Mouse (Mus musculus) retina, postnatal 7 days (tissue): ENCODE results near the gene Fam166a.

Experiments
- DNase-seq: peaks from one replicate; pipeline ENCODE4 v3.0.0-alpha.2; 2012; ENCODE audit warnings: low read depth, low spot score

Fam166a gene

DNA sequence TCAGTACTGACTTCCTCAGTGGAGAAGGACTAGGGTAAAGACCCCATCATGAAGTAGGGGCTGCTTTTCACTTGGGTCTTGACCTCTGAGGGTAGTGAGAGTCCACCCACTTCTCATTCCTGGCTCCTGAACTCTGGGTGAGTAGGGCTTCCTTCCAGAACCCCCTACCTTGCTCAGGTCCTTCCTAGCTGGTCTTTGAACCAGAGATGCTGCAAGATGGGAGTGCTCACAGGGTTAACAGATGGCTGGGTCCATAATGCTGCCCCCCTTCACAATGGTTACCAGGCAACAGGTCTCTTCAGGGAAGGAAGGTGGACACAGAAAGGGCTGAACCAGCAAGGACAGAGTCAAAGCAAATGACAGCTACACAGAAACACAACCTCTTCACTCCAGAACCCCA is at the start of gene Fam166a:
Gene Fam166a, plus strand, starts transcription at position 301 of the 400 bp plus-strand sequence.
- no peak for DNase-seq

DNA sequence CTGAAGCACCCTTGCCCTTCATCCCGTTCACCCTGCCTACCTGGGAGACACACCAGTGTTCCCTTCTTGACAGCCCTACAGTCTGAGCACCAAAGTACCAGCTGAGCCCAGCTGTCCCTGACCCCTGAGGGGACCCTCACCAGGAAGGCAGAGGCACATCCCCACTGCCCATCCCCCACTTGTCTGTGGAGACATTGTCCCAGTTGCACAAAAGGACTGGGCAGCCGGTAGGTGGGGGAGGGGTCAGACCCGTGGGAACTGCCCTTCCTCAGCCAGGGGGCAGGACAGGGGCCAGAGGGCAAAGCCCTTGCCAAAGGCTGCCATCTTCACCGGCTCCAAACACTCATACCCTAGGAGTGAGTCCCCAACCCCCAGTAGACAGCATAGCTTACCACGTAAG is 48.8 kb upstream of the Fam166a start:
- no peak for DNase-seq

DNA sequence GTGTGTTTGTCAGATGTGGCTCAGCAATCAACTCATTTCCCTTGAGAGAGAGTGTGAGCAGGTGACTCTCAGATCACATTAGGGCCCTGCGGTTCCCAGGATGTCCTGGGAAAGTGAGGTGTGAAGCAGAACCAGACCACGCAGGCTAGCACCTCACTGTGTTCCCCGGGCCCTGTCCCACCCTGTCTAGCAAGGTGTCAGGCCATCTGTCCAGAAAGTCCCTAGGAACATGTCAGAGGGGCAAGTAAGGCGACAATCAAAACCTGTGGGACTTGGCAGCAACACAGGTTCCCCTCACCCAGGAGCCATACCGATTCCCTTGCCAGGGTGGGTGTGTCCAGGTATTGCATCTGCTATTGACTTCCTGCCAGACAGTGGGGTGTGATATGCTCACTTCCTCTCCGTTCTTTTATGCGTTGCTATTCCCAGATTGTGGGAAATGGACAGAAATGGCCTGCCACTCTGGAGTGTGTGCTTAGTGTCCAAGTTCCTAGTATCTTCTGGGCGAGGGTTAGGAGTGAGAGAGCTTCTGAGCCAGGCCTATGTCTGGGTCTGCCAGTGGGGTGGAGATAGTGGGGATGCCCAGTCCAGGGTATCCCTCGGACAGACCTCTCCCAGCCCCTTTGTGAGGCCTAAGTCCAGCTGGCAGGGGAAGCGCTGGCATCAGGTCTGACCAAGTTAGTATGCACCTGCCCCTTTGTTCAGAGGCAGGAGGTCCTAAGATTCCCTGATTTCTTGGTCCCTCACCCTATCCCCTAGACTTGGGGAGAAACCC is 48.0 kb upstream of the Fam166a start:
- DNase-seq = no peak

DNA sequence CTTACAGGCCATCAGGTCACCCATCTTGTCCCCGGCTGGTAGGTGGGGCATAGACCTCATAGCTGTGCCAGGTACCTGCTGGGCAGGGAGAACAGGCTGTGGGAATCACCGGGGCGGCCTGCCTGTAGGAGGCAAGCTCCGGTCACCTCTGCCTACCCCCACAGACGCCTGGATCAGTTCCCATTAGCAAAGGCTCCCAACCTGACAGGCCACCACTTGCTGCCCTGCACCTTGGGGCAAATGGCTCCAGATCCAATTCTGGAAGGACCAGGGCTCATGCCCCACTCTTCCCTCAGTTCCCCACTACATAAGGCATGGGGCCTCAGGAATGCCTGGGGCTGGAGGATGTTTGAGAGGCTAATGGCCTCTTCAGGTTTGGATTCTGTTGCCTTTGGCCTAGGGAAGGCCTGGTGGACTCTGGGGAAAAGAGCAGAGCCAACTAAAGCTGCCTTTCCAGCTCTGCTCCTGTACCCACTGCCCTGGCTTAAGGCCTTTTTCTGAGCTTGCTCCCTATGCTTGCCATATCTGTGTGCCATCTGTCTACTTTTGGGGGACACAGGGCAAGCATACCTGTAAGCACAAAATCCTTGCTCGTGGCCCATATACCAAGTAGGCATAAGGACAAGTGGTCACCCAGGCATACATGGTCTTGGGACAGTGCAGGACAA is 47.3 kb upstream of the Fam166a start:
- no peak for DNase-seq

DNA sequence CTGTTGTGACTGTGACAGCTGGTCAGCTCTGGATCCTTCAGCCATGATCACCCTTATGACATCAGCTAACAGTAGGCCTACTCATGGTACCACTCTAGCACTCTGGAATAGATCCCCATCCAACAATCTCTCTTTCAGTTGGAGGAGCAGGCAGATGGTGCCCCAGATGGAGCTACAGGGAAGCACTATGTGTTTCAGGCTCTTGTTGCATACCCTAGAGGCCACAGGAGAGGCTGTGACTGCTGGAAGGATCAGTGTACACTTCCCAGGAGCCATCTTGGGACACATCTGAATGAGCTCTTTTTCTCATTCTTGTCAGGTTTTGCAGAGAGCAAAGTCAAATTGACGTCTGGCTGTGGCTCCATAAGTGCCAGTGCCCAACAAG is 46.8 kb upstream of the Fam166a start:
- DNase-seq = no peak

DNA sequence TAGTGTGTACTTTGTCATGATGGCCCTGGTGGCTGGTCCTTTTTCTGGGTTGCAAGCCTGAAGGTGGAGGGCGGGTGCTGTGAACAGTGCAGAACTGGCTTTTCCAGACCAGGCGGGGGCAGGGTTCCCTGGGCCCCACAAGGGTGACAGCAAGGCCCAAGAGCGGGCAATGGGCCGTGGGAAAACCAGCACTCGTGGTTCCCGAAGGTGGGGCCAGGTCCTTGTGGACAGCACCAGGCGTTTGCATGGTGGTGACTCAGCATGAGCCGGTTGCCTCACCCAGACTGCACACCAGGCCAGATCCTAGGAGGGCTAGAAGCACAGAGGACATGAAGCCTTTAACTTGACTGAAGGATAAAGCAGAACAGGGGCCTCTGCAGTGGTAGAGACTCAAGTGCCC is 45.9 kb upstream of the Fam166a start:
- DNase-seq = no peak

DNA sequence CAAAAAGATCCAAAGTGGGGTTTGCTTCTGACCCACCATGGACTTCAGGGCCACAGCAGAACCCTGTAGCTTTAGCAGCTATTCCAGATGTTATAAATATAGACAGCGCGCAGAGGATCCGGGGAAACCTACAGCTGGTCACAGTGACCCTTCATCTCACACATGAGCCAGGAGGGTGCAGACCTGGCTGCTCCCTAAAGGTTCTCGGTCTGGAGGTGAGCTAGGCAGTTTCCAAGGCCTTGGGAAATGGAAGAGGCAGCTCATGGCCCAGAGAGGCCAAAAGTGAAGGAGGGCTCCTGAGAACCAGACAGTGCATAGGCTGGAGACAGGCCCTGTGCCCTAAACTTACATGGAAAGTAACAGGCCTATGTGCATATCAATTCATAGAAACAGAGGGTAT is 44.7 kb upstream of the Fam166a start:
- no peak for DNase-seq

DNA sequence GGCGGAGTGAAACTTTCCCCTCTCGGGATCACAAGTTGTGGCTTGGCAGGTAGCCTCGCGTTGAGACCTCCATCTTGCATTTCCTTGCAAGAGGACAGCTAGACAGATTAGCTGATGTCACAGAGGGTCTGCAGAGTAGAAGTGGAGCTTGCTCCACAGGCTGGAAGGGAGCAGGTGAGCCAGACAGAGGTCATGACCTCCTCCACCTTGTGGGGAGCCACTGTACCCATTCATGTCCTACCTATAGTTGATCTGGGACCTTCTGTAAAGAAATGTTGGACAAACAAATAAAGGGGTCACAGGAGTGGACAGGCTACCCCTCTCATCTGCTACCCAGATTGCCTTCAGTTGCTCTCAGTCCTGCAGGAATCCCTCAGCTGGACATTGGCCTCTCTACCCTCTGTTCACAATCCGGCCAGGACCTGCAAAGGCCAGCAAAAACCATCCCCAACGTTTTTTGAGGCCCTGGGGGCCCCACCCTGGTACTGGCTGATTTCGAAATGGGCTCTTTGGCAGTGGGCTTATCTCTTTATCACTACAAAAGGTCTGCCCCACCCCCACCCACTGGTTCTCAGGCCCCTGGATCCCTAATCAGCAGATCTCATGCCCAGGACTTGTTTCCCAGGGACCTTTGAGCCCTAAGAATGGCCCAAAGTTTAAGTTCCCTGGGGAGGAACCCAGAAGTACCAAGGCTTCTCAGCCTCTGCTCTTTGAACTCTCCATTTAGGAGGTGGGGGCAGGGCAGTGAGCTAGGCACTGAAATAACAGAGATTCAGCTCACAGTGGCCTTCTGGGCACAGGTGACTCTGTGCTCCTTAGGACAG is 43.5 kb upstream of the Fam166a start:
- no peak for DNase-seq

DNA sequence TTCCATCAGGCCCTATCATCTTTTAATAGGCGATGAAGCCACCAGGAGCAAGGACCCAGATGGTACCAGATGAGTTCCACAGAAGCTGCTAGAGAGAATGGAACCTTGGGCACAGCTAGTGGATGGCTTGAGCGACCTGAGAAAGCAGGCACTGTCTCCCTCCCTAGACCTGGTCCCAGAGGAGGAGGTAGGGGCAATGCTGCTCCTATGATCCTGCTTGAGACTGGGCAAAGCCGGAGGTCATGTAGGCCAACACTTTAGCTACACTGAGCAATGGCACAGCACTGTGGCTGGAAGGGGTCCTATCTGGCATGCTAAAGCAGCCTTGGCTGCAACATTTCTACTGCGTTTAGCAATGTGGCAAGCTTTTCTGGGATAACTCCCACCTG is 42.9 kb upstream of the Fam166a start:
- no peak for DNase-seq

DNA sequence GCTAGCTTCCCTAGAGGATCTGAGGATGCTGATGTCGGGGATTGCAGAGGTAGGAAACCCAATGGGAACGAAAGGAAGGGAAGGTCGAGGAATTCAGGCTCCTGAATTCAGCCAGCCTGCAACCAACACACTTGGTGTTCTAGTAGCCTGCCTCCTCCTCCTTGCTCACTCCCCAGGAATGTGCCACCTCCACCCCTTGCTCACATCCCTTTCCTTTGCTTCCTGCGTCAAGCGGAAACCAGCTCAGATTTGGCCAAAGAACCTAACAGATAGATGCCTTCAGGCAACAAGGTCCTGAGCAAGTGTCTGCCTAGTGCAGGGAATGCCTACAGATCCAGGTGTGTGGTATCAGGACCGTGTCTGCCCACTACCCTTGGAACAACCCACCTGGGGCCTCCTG is 42.0 kb upstream of the Fam166a start:
- no peak for DNase-seq

DNA sequence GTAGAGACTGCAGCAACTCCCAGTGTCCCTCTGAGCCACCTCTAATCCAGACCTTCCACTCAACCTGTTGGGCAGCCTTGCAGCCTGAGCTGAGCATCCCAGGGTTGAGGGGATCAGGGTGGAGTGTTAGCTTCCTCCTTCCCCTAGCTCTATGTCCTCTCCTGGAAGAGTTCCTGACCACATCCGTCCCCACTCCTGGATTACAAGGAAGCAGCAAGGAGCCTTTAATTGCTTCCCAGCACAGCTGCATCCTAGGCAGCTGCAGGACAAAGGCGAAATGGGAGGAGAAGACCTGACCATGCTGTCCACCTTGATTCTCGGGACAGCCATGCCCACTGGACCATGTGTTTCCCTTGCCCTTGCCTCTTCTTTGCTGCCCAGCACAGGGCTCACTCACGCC is 41.5 kb upstream of the Fam166a start:
- DNase-seq = no peak

DNA sequence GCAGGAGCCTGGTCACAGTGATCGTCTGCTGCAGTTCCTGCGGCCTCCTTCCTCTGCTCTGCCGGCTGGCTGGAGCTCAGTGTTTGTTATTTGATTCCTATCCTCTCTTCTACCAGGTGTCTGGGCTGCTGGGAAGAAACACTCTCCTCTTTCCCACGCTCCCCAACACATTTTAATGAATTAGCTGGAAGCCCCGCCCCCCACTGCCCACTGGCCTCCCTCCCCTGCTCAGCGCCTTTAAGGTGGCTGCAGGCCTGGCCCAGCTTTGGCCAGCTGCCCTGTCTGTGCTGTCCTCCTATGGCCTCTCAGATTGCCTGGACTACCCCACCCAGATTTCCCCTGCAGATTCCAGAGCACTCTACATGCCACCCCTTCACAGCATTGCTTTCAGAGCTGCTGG is 40.9 kb upstream of the Fam166a start:
- DNase-seq = no peak

DNA sequence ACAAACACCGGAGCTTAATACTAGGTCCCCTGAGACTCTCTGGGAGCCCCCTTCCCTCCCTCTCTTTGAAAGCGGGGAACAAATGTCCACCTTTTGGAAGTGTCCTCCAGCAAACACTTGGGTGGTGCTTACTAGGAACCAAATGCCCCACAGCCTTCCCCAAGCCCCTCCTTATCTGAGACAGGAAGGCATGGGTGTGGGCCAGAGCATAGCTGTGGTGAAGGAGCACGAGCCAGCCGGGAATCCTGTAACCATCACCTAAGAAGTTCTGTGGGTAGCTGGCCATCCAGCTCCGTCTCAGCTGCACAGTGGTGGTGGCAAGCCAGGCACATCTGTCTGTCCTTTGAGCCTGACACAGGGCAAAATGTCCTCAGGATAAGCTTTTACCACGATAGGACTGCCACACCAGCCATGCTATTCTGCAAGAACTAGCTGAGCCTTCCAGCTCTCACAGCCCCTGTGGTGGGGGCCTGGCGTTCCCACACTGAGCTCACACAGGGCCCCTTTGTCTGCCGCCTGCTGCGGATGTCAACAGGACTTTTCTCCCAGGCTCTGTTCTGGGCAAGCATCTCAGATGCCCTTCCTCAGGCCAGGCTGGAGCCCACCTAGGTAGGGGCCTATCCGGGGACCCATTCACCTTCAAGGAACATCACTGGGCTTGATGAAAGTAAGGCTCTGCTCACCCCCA is 40.1 kb upstream of the Fam166a start:
- no peak for DNase-seq

DNA sequence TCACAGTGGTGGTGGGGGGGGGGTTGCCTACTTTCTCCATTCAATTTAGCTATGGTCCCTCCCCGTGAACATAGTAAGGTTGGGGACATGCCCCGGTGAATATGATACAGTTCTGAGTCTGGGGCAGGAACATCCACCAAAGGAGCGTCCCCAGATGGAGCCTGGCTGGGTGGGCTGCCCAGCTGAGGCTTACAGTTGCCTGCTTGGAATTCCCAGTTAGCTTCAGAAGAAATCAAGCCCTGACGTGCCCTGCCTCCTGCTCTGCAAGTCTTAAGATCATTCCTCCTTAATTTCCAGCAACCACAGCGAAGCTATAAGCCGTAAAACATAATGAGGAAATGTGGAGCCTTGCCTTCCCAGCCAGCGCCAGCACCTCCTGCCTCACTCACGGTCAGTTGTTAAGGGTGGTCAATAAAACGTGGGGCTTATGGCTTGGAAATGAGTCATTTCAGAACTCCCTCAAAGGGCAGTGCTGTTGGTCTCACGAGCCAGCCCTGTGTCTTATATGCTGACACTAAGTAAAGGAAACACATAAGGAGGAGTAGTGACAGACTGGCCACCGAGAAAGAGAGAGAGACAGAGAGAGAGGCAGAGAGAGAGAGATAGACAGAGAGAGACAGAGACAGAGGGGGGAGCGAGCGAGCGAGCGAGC is 38.9 kb upstream of the Fam166a start:
- DNase-seq = no peak

DNA sequence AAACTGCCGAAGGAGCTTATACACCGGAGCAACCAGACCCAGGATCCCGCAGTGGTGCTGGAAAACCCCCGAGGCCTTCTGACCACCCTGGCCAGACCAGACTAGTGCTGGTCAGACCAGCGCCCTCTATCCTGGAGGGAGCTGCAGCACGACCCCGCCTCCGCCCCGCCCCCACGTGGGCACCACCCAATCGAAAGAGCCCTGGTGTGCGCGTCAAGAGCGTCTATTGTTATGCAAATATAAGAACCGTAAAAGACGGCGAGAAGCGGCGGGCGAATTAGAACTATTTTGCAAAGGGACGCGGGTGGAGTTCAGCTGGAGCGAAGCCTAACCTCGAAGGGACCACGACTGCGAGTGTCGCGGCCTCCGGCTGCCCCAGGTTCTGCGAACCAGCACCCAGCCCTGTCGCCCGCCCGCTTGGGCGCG is 38.1 kb upstream of the Fam166a start, which contains the start of gene Nrarp:
Gene Nrarp, plus strand, starts transcription at position 281 of the 426 bp plus-strand sequence.
- peak; percentile 82 for DNase-seq

DNA sequence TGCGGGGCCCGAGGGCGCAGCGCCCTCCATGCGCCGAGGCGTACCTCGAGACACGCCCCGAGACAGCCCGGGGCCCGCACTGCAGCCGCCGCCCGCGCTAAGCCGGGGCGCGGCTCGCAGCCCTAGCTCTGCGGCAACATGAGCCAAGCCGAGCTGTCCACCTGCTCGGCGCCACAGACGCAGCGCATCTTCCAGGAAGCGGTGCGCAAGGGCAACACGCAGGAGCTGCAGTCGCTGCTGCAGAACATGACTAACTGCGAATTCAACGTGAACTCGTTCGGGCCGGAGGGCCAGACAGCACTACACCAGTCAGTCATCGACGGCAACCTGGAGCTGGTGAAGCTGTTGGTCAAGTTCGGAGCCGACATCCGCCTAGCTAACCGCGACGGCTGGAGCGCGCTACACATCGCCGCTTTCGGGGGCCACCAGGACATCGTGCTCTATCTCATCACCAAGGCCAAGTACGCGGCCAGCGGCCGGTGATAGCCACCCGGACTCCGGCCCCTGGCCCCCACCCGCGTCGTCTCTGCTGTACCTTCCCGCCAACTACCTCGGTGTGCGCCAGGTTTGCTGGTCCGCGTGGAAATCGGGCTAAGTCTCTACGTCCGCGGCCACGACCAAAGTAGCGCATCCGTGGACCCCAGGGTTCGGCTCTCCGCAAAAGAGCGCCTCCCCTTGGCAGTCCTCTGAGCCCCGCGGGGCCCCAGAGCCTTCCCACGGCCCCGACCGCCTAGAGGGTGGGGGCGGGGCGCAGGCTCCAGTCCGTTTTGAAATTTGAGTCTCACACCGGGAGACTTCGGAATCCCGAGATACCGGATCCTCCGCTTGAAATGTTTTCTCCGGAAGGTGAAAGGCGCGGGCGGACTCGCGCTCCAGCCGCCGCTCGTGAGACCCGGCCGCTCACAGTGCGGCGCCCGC is 37.3 kb upstream of the Fam166a start:
- no peak for DNase-seq

DNA sequence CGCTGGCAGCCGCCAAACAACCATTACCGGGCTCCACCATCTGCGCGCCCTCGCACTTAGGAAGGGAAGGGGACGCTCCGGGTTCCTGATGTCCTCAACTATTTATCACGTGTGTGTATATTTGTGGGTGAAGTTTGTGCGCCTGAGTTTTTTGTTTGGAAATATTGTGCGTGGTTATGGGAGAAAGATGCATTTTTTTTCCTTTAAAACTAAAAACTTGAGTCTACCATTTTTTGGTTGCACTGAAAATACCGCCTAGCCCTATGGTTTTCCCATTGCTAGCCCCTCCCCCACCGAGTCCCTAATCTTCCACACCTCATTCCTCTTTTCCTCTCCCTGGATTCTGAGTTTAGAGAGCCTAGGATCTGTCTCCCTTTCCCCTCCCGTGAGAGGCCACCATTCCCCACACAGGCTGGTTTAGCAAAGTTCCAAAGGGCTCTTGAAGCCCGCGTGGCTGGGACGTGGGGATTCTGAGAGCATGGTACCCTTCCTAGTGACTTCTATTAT is 36.6 kb upstream of the Fam166a start:
- no peak for DNase-seq

DNA sequence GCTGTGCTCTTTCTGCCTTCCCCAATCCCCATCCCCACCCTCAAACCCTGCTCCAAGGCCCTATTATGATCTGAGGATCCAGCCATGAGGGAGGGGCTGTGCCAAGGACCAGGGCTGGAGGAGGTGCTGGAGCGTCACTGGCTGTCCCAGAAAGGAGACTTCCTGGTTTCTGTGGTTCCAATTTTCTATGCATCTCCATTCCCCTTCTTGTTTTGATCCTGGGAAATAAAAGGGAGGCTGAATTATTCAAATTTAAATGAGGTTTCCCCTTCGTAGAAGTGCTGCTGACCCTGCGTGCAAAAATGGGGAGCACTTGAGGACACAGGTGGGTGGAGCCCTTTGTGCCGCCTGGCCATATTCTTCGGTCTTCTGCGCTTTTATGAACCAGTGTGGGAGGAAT is 35.9 kb upstream of the Fam166a start:
- no peak for DNase-seq

DNA sequence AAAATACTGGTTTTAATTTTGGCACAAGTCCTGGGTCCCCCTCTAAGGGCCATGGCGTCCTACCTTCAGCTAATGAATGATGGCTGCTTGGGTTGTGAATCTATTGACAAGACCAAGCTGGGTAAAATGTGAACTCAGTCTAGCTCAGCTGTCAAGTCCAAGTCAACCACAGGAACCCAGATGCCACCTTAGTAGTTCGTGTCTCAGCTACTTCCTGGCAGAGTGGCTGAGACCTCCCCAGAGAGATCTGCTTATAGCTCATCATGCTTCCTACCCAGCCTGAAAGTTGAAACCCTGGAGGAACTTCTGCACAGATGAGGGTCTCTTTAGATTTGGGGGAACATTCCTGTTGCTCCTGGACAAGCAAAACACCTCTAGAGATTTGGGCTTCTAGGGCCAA is 35.2 kb upstream of the Fam166a start:
- DNase-seq = no peak

DNA sequence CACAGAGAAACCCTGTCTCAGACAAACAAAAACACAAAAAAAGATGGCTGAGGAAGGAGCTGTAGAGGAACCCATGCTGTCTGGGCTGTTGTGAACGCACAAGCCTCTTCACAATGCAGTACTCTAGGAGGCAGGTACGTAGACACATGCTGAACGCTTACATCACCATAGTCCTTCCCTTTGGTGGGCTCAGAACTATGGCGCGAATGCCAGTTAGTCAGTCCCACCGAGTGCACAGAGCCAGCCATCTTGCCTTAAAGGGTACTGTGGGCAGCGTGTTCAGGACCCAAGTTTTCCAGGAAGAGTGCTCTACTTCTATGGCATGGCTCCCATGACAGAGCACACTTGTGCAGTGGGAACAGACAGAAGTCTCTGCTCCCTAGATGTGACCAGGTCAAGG is 34.0 kb upstream of the Fam166a start:
- DNase-seq = no peak
